Mouse (Mus musculus) heart, embryonic 13.5 days (tissue): ENCODE measurements around the gene Rftn1. TPM values are rescaled to one million over a fixed set of nuclear protein-coding genes. Genes with fewer than 3 reads are reported as not detected.

Source experiments
- ATAC-seq: fragments of 200-750 bp; cut with Nextera tagmentation; 2 replicates; pipeline ENCODE4 v1.8.0; 2017; ENCODE audit warnings: moderate TSS enrichment; ENCODE audit not compliant: insufficient number of reproducible peaks, low FRiP score, low TSS enrichment; ENCODE audit errors: extremely low read depth
- H3K27ac ChIP-seq: fragments of 300-500 bp; sonication (generic); replicated peaks from 2 replicates; pipeline ENCODE4 v1.5.1; 2015; ENCODE audit warnings: moderate library complexity, mild to moderate bottlenecking, inconsistent platforms
- H3K27me3 ChIP-seq: fragments of 300-500 bp; sonication (generic); replicated peaks from 2 replicates; pipeline ENCODE4 v1.6.1; 2015; ENCODE audit warnings: mild to moderate bottlenecking, inconsistent platforms
- H3K36me3 ChIP-seq: fragments of 300-500 bp; sonication (generic); 2 replicates; pipeline ENCODE4 v1.6.1; 2015; ENCODE audit warnings: mild to moderate bottlenecking, inconsistent platforms
- H3K4me1 ChIP-seq: fragments of 300-500 bp; sonication (generic); 2 replicates; pipeline ENCODE4 v1.6.1; 2015; ENCODE audit warnings: inconsistent platforms
- H3K4me2 ChIP-seq: fragments of 300-500 bp; sonication (generic); 2 replicates; pipeline ENCODE4 v1.6.1; 2015; ENCODE audit warnings: inconsistent platforms, mild to moderate bottlenecking, moderate library complexity
- H3K4me3 ChIP-seq: fragments of 300-500 bp; sonication (generic); 2 replicates; pipeline ENCODE4 v1.5.1; 2015; ENCODE audit warnings: moderate library complexity, mild to moderate bottlenecking, inconsistent platforms
- H3K9ac ChIP-seq: fragments of 300-500 bp; sonication (generic); 2 replicates; pipeline ENCODE4 v1.6.1; 2015; ENCODE audit warnings: inconsistent platforms, mild to moderate bottlenecking, moderate library complexity
- H3K9me3 ChIP-seq: fragments of 300-500 bp; sonication (generic); 2 replicates; pipeline ENCODE4 v1.6.1; 2016; ENCODE audit warnings: inconsistent platforms
- WGBS: fragments of 180-500 bp; shearing (Covaris S2); methylation state at CpG from one replicate; pipeline ENCODE4 v1.1.7; 2015; ENCODE audit warnings: mixed read lengths; 5-methylcytosine and 5-hydroxymethylcytosine counted together
- polyA plus RNA-seq: library from polyadenylated mRNA; unstranded; fragments of >200 nt; fragmentation: Nextera tagmentation; extraction: Ambion mirVana; gene quantifications from 2 replicates; pipeline ENCODE4 v1.2.1, GENCODE M21; 2015

The Rftn1 gene
- polyA plus RNA-seq, 1 experiment from 2014 or later: 26.3 TPM

DNA sequence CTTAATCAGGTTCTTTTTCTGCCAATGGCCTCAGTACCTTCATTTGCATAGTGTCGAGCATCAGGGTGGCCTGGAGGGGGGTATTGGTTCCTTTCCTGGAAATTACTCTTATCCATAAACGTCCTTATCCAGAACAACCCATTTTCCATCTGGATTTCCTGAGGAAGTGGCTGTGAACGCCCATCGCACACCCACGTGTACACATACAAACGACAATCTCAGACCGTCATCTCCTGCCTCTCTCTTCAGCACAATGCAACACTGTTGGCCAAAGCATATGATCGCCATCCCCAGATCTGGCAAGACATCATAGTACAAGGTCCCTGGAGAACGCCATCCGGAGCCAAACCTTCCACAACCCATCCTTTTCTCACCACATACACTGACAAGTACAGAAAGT is 47.1 kb downstream of the Rftn1 start:
- Histone ChIP-seq H3K36me3 (peaks cover 44% of the 10 kb centered on the region), H3K4me1 (0 out of 2 replicates have a peak, but pooled peaks cover 2% of the 10 kb centered on the region), H3K27ac (no peak overlapping the region), H3K27me3 (no peaks in the 10 kb centered on the region), H3K9me3 (no peaks in the 10 kb centered on the region), H3K9ac (no peak overlapping the region), H3K4me2 (no peak overlapping the region), H3K4me3 (no peak overlapping the region)
- no peak for ATAC-seq
- 72% methylated on average over 10 of the region's 10 CpGs for WGBS

- WGBS: 68% methylated on average over 8 of the region's 8 CpGs
- H3K27me3 ChIP-seq: no peaks in the 10 kb centered on the region
- peaks cover 39% of the 10 kb centered on the region for H3K36me3 ChIP-seq
Observed at GRCm38 (mm10) chr17:50142553-50142952, 47.9 kb downstream of the Rftn1 start.

DNA sequence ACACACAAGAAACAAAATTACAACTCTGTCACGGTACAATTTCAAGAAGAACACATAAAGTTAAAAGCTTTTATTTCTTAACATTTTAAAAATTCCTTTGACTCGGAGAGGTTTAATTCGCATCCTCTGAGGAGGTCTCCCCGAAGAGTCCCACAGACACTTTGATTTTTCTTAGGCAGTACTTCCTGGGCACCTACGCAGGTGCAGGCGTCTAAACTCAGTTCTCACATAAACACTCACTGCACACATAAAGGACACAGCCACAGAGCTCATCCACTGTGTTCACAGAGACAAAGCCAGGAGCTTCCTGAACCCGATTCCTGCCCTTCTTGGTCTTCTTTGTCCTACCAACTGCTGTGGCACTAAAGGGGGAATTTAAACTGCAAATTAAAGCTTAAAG is 48.3 kb downstream of the Rftn1 start:
- 83% methylated on average over 7 of the region's 7 CpGs for WGBS
- no peak overlapping the region for H3K27ac ChIP-seq
- H3K4me2 ChIP-seq: no peak overlapping the region
- H3K4me3 ChIP-seq: no peak overlapping the region
- H3K36me3 ChIP-seq: peaks cover 35% of the 10 kb centered on the region
- H3K9me3 ChIP-seq: no peaks in the 10 kb centered on the region
- H3K27me3 ChIP-seq: no peaks in the 10 kb centered on the region
- ATAC-seq: no peak
- 0 out of 2 replicates have a peak, but pooled peaks cover 2% of the 10 kb centered on the region for H3K4me1 ChIP-seq
- no peak overlapping the region for H3K9ac ChIP-seq

More at GRCm38 (mm10) chr17:50142553-50142952, 47.9 kb downstream of the Rftn1 start:
- no peak overlapping the region for H3K9ac ChIP-seq
- 0 out of 2 replicates have a peak, but pooled peaks cover 2% of the 10 kb centered on the region for H3K4me1 ChIP-seq
- H3K4me2 ChIP-seq: no peak overlapping the region
- ATAC-seq: no peak
- H3K9me3 ChIP-seq: no peaks in the 10 kb centered on the region
- no peak overlapping the region for H3K4me3 ChIP-seq
- no peak overlapping the region for H3K27ac ChIP-seq

- Histone ChIP-seq H3K9ac (no peak overlapping the region), H3K4me1 (peaks cover 17% of the 10 kb centered on the region), H3K4me3 (no peak overlapping the region), H3K4me2 (peak overlapping the region; percentile 20; the same call in 1 of the 2 replicates), H3K27me3 (no peaks in the 10 kb centered on the region), H3K27ac (no peak overlapping the region), H3K36me3 (no peaks in the 10 kb centered on the region), H3K9me3 (no peaks in the 10 kb centered on the region)
- no peak for ATAC-seq
- WGBS: 35% methylated on average over 9 of the region's 9 CpGs
Observed at GRCm38 (mm10) chr17:50136060-50136459, 54.4 kb downstream of the Rftn1 start.

GRCm38 (mm10) chr17:50135466-50135865 is 55.0 kb downstream of the Rftn1 start:
- Histone ChIP-seq H3K9ac (no peak overlapping the region), H3K27me3 (no peaks in the 10 kb centered on the region), H3K9me3 (no peaks in the 10 kb centered on the region), H3K36me3 (no peaks in the 10 kb centered on the region), H3K4me1 (peaks cover 17% of the 10 kb centered on the region), H3K27ac (no peak overlapping the region), H3K4me3 (no peak overlapping the region), H3K4me2 (no peak overlapping the region)
- 57% methylated on average over 10 of the region's 10 CpGs for WGBS
- ATAC-seq: no peak

- H3K27me3 ChIP-seq: no peaks in the 10 kb centered on the region
- ATAC-seq: no peak
Observed at GRCm38 (mm10) chr17:50131698-50132097, 58.8 kb downstream of the Rftn1 start.

DNA sequence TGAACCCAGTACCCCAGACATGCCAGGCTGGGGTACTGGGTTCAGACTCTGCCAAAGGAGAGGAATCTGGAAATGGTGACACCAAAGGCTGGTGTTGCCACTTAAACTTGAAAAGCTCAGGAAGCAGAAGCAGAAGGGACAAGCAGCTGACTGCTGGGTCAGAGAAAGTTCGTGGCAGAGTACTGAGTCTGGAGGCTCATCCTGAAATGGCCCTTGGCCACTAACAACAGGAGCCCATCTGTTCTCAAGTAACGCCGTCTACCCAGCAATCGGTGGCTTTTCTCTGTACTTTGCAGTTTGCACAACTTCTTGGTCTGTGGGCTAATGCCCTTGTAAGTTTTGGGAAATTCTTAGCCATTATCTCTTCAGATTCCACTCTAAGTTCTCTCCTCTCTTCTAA is 60.1 kb downstream of the Rftn1 start:
- Histone ChIP-seq H3K27ac (no peak overlapping the region), H3K36me3 (no peaks in the 10 kb centered on the region), H3K9ac (no peak overlapping the region), H3K4me2 (no peak overlapping the region), H3K9me3 (no peaks in the 10 kb centered on the region), H3K27me3 (no peaks in the 10 kb centered on the region), H3K4me3 (no peak overlapping the region), H3K4me1 (peaks cover 19% of the 10 kb centered on the region)
- 75% methylated on average over 4 of the region's 4 CpGs for WGBS
- no peak for ATAC-seq

More at GRCm38 (mm10) chr17:50131698-50132097, 58.8 kb downstream of the Rftn1 start:
- Histone ChIP-seq H3K4me2 (no peak overlapping the region), H3K9ac (no peak overlapping the region), H3K9me3 (no peaks in the 10 kb centered on the region), H3K36me3 (no peaks in the 10 kb centered on the region), H3K4me1 (peaks cover 24% of the 10 kb centered on the region), H3K27ac (no peak overlapping the region), H3K4me3 (no peak overlapping the region)
- WGBS: 82% methylated on average over 4 of the region's 4 CpGs

DNA sequence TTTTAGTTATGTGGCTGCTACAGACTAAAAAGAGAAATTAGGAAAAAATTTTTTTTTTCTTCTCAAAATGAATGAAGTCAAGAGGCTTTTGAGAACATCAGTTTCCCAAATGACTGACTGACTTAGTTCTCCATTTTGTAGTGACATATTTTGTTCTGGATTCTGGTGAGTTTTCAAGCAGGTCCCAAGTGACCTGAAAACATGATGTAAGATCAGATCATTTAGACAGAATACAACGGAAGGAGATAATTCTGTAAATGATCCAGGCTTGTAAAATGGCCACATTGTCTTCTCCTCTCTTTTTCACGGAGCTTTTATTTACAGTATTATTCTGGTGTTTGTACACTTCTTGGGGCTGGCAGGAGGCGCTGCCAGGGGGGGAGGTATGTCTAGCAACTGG is 62.1 kb downstream of the Rftn1 start:
- H3K4me2 ChIP-seq: no peak overlapping the region
- no peaks in the 10 kb centered on the region for H3K36me3 ChIP-seq
- H3K9ac ChIP-seq: no peak overlapping the region
- ATAC-seq: no peak
- no peaks in the 10 kb centered on the region for H3K27me3 ChIP-seq
- peaks cover 26% of the 10 kb centered on the region for H3K4me1 ChIP-seq
- H3K4me3 ChIP-seq: no peak overlapping the region
- H3K9me3 ChIP-seq: no peaks in the 10 kb centered on the region
- WGBS: 71% methylated on average over 3 of the region's 3 CpGs
- H3K27ac ChIP-seq: no peak overlapping the region

DNA sequence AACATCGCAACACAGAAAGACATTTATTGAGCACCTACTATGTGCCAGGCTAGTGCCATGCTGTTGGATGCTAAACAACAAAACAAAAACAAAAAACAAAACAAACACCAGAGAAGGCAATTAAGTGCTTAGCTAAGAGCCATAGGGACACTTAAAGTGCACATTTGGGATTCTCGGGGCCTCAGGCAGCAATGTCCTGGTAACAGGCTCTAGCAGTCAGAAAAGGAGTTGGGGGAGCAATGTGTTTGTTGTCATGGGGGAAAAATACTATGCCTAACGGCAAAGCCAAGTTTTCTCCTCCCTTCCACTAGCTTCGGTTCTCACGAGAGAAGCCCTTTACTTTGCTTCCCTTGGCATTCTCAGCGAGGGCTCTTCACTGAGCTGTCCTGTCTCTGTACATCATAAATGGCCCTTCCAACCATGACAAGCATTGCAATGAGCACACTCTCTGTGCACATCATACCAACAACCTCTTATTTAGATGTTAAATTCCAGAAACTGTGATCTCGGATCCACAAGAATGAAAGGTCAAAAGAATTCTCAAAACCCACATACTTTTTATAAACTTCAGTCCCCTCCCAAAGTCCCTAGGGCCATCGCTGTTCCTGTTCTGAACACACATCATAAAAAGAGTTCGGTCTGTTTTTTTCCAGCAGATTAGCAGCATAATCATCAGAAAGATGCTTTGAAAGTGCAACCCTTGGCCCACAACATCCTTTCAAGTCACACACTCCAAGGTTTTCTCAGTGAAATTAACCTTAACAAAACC is 63.2 kb downstream of the Rftn1 start:
- ATAC-seq: no peak
- H3K9ac ChIP-seq: no peak overlapping the region
- WGBS: 79% methylated on average over 9 of the region's 9 CpGs
- H3K36me3 ChIP-seq: no peaks in the 10 kb centered on the region
- peaks cover 37% of the 10 kb centered on the region for H3K4me1 ChIP-seq
- no peaks in the 10 kb centered on the region for H3K27me3 ChIP-seq
- H3K4me3 ChIP-seq: no peak overlapping the region
- H3K4me2 ChIP-seq: no peak overlapping the region
- no peak overlapping the region for H3K27ac ChIP-seq
- H3K9me3 ChIP-seq: no peaks in the 10 kb centered on the region

- no peak overlapping the region for H3K4me3 ChIP-seq
- H3K27me3 ChIP-seq: no peaks in the 10 kb centered on the region
- H3K27ac ChIP-seq: no peak overlapping the region
- no peak overlapping the region for H3K9ac ChIP-seq
- H3K9me3 ChIP-seq: no peaks in the 10 kb centered on the region
- no peak overlapping the region for H3K4me2 ChIP-seq
- peaks cover 44% of the 10 kb centered on the region for H3K4me1 ChIP-seq
- WGBS: 71% methylated on average over 2 of the region's 2 CpGs
- ATAC-seq: no peak
- no peaks in the 10 kb centered on the region for H3K36me3 ChIP-seq
Observed at GRCm38 (mm10) chr17:50126545-50126944, 63.9 kb downstream of the Rftn1 start.

- no peak overlapping the region for H3K4me3 ChIP-seq
- ATAC-seq: no peak
- no peaks in the 10 kb centered on the region for H3K27me3 ChIP-seq
- H3K4me1 ChIP-seq: peaks cover 50% of the 10 kb centered on the region
- H3K36me3 ChIP-seq: no peaks in the 10 kb centered on the region
- H3K27ac ChIP-seq: no peak overlapping the region
- H3K4me2 ChIP-seq: no peak overlapping the region
- H3K9me3 ChIP-seq: no peaks in the 10 kb centered on the region
- WGBS: 73% methylated on average over 5 of the region's 5 CpGs
- no peak overlapping the region for H3K9ac ChIP-seq
Observed at GRCm38 (mm10) chr17:50125900-50126299, 64.6 kb downstream of the Rftn1 start.

- Histone ChIP-seq H3K27me3 (no peaks in the 10 kb centered on the region), H3K4me3 (no peak overlapping the region), H3K27ac (0 out of 2 replicates have a peak overlapping the region, but pooled peaks have one; percentile 20), H3K36me3 (no peaks in the 10 kb centered on the region), H3K9ac (no peak overlapping the region), H3K4me1 (peaks cover 56% of the 10 kb centered on the region), H3K9me3 (no peaks in the 10 kb centered on the region), H3K4me2 (no peak overlapping the region)
- WGBS: 70% methylated on average over 3 of the region's 3 CpGs
- ATAC-seq: no peak
Observed at GRCm38 (mm10) chr17:50125245-50125798, 65.2 kb downstream of the Rftn1 start.
